Mouse (Mus musculus): Measurements from ENCODE around the gene Grhl1.

GRCm38 (mm10) chr12:24656436-24656835 is 84.4 kb downstream of the Grhl1 start:
- no peak for TF ChIP-seq CTCF (IDR thresholded peaks at IDR 0.05; ENCODE audit: low read depth)
- TF ChIP-seq EP300 (IDR thresholded peaks at IDR 0.05; ENCODE audit: low read depth) = no peak
